Mouse (Mus musculus): ENCODE data around the gene Cnot6l. TPM values are rescaled to one million over a fixed set of nuclear protein-coding genes. Genes with fewer than 3 reads are reported as not detected.

The Cnot6l gene
- polyA plus RNA-seq, 1 experiment from 2014 or later = 12.0 TPM

GRCm38 (mm10) chr5:96196547-96197052 lies 32.6 kb upstream of the Cnot6l start:
- H3K36me3 ChIP-seq (ENCODE audit: control insufficient read depth, insufficient read depth, low read length) = no peaks in the 10 kb centered on the region
- H3K27ac ChIP-seq (ENCODE audit: low read depth, low read length) = no peak overlapping the region
- H3K9ac ChIP-seq (ENCODE audit: low read length) = no peak overlapping the region
- WGBS = 66% methylated on average over 2 of the region's 2 CpGs
- no peak overlapping the region for H3K4me3 ChIP-seq (ENCODE audit: low read depth, low read length)
- no peaks in the 10 kb centered on the region for H3K27me3 ChIP-seq (ENCODE audit: control insufficient read depth, insufficient read depth, low read length)
- DNase-seq (ENCODE audit: low spot score) (no peak), ATAC-seq (ENCODE audit: insufficient read depth, low FRiP score, low TSS enrichment) (no peak)
- H3K9me3 ChIP-seq (ENCODE audit: control insufficient read depth, low read length) = no peaks in the 10 kb centered on the region
- H3K4me1 ChIP-seq (ENCODE audit: control insufficient read depth, insufficient read depth, low read length) = no peaks in the 10 kb centered on the region
- H3K4me2 ChIP-seq (ENCODE audit: low read depth) = no peak overlapping the region

DNA sequence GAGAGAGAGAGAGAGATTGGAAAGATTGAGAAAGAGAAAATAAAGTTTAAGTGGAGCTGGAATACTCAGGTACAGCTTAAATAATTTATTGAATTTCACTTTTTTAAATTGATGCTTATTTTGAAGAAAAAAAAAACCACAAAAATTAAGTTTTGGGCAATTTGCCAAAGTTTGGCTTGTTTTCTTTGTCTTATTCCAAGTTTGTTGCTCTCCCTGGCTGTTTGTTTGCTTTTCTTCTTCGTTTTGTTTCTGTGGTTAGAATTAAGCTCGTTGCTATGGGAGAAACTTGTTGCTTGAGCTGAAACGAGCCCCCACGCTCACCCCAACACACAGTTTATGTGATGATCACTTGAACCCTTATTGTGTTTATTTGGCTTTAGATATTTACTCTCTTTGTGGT lies 27.3 kb upstream of the Cnot6l start:
- H3K4me3 ChIP-seq (ENCODE audit: low read depth, low read length) = no peak overlapping the region

GRCm38 (mm10) chr5:96189761-96190160 lies 25.8 kb upstream of the Cnot6l start:
- H3K4me1 ChIP-seq (ENCODE audit: control insufficient read depth, insufficient read depth, low read length) = no peaks in the 10 kb centered on the region
- no peak overlapping the region for H3K27ac ChIP-seq (ENCODE audit: low read depth, low read length)
- no peak overlapping the region for H3K4me2 ChIP-seq (ENCODE audit: low read depth)
- 92% methylated on average over 1 of the region's 1 CpGs for WGBS
- no peak for DNase-seq (ENCODE audit: low spot score)
- H3K9me3 ChIP-seq (ENCODE audit: control insufficient read depth, low read length) = no peaks in the 10 kb centered on the region
- H3K9ac ChIP-seq (ENCODE audit: low read length) = no peak overlapping the region
- ATAC-seq (ENCODE audit: insufficient read depth, low FRiP score, low TSS enrichment) = no peak
- H3K4me3 ChIP-seq (ENCODE audit: low read depth, low read length) = no peak overlapping the region
- no peaks in the 10 kb centered on the region for H3K36me3 ChIP-seq (ENCODE audit: control insufficient read depth, insufficient read depth, low read length)
- H3K27me3 ChIP-seq (ENCODE audit: control insufficient read depth, insufficient read depth, low read length) = no peaks in the 10 kb centered on the region

More for the DNA sequence above, 27.3 kb upstream of the Cnot6l start:
- Histone ChIP-seq H3K36me3 (ENCODE audit: control insufficient read depth, insufficient read depth, low read length) (no peaks in the 10 kb centered on the region), H3K27me3 (ENCODE audit: control insufficient read depth, insufficient read depth, low read length) (no peaks in the 10 kb centered on the region), H3K4me2 (ENCODE audit: low read depth) (no peak overlapping the region), H3K9me3 (ENCODE audit: control insufficient read depth, low read length) (no peaks in the 10 kb centered on the region), H3K4me1 (ENCODE audit: control insufficient read depth, insufficient read depth, low read length) (no peaks in the 10 kb centered on the region), H3K27ac (ENCODE audit: low read depth, low read length) (no peak overlapping the region), H3K9ac (ENCODE audit: low read length) (no peak overlapping the region)
- DNase-seq (ENCODE audit: low spot score) (no peak), ATAC-seq (ENCODE audit: insufficient read depth, low FRiP score, low TSS enrichment) (no peak)
- 73% methylated on average over 4 of the region's 4 CpGs for WGBS

DNA sequence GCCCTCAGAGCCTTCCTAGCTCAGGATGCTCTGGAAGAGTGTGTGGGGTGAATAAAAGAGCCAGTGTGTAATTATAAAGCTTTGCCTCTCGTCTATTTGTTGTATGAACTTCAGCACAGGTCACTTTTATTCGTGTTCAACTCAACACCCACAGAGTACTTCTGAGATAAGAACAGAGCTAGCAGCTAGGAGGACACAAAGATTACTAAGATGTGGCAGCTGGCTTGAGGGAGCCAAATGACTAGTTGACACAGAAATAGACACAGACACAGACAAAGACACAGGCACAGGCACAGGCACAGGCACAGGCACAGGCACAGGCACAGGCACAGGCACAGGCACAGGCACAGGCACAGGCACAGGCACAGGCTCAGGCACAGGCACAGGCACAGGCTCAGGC lies 20.0 kb upstream of the Cnot6l start:
- WGBS = 83% methylated on average over 2 of the region's 2 CpGs
- ATAC-seq (ENCODE audit: insufficient read depth, low FRiP score, low TSS enrichment) (no peak), DNase-seq (ENCODE audit: low spot score) (no peak)
- Histone ChIP-seq H3K9me3 (ENCODE audit: control insufficient read depth, low read length) (no peaks in the 10 kb centered on the region), H3K4me1 (ENCODE audit: control insufficient read depth, insufficient read depth, low read length) (no peaks in the 10 kb centered on the region), H3K36me3 (ENCODE audit: control insufficient read depth, insufficient read depth, low read length) (no peaks in the 10 kb centered on the region), H3K9ac (ENCODE audit: low read length) (no peak overlapping the region), H3K27ac (ENCODE audit: low read depth, low read length) (no peak overlapping the region), H3K4me3 (ENCODE audit: low read depth, low read length) (no peak overlapping the region), H3K27me3 (ENCODE audit: control insufficient read depth, insufficient read depth, low read length) (no peaks in the 10 kb centered on the region), H3K4me2 (ENCODE audit: low read depth) (no peak overlapping the region)

GRCm38 (mm10) chr5:96183211-96183610 lies 19.2 kb upstream of the Cnot6l start:
- Histone ChIP-seq H3K4me3 (ENCODE audit: low read depth, low read length) (no peak overlapping the region), H3K4me2 (ENCODE audit: low read depth) (no peak overlapping the region), H3K27me3 (ENCODE audit: control insufficient read depth, insufficient read depth, low read length) (no peaks in the 10 kb centered on the region), H3K27ac (ENCODE audit: low read depth, low read length) (no peak overlapping the region), H3K9me3 (ENCODE audit: control insufficient read depth, low read length) (no peaks in the 10 kb centered on the region), H3K4me1 (ENCODE audit: control insufficient read depth, insufficient read depth, low read length) (no peaks in the 10 kb centered on the region), H3K9ac (ENCODE audit: low read length) (no peak overlapping the region), H3K36me3 (ENCODE audit: control insufficient read depth, insufficient read depth, low read length) (no peaks in the 10 kb centered on the region)
- no peak for ATAC-seq (ENCODE audit: insufficient read depth, low FRiP score, low TSS enrichment)
- 69% methylated on average over 2 of the region's 2 CpGs for WGBS
- DNase-seq (ENCODE audit: low spot score) = no peak

GRCm38 (mm10) chr5:96176879-96177358 lies 12.9 kb upstream of the Cnot6l start:
- Histone ChIP-seq H3K4me3 (ENCODE audit: low read depth, low read length) (no peak overlapping the region), H3K27me3 (ENCODE audit: control insufficient read depth, insufficient read depth, low read length) (no peaks in the 10 kb centered on the region), H3K36me3 (ENCODE audit: control insufficient read depth, insufficient read depth, low read length) (no peaks in the 10 kb centered on the region), H3K4me1 (ENCODE audit: control insufficient read depth, insufficient read depth, low read length) (no peaks in the 10 kb centered on the region), H3K9me3 (ENCODE audit: control insufficient read depth, low read length) (no peaks in the 10 kb centered on the region), H3K9ac (ENCODE audit: low read length) (no peak overlapping the region), H3K4me2 (ENCODE audit: low read depth) (no peak overlapping the region), H3K27ac (ENCODE audit: low read depth, low read length) (no peak overlapping the region)
- DNase-seq (ENCODE audit: low spot score) (no peak), ATAC-seq (ENCODE audit: insufficient read depth, low FRiP score, low TSS enrichment) (no peak)
- WGBS = 74% methylated on average over 11 of the region's 11 CpGs

DNA sequence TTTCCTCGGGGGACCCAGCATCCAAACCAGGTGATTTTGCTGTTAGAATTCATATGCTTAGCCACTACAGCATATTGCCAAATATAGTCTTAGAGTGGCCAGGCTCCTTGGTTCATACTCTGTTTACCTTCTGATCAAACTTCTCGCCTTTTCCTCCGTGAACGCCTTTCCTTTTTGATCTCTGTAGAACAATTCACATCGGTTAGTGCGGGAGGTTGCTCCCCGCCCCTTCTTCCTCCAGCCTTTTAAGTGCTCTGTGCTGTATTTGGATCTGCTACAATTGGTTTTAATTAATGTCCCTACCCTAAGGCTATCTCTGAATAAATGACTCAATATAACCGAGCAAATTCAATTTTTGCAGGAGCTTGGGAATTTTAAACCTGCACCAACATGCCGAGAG lies 12.2 kb upstream of the Cnot6l start:
- no peaks in the 10 kb centered on the region for H3K9me3 ChIP-seq (ENCODE audit: control insufficient read depth, low read length)
- no peak overlapping the region for H3K4me3 ChIP-seq (ENCODE audit: low read depth, low read length)
- WGBS = 53% methylated on average over 9 of the region's 9 CpGs
- H3K36me3 ChIP-seq (ENCODE audit: control insufficient read depth, insufficient read depth, low read length) = no peaks in the 10 kb centered on the region
- H3K4me2 ChIP-seq (ENCODE audit: low read depth) = no peak overlapping the region
- ATAC-seq (ENCODE audit: insufficient read depth, low FRiP score, low TSS enrichment) (no peak), DNase-seq (ENCODE audit: low spot score) (no peak)
- no peaks in the 10 kb centered on the region for H3K4me1 ChIP-seq (ENCODE audit: control insufficient read depth, insufficient read depth, low read length)
- no peak overlapping the region for H3K9ac ChIP-seq (ENCODE audit: low read length)
- H3K27ac ChIP-seq (ENCODE audit: low read depth, low read length) = no peak overlapping the region
- H3K27me3 ChIP-seq (ENCODE audit: control insufficient read depth, insufficient read depth, low read length) = no peaks in the 10 kb centered on the region

GRCm38 (mm10) chr5:96171765-96172164 lies 7.8 kb upstream of the Cnot6l start:
- Histone ChIP-seq H3K4me2 (ENCODE audit: low read depth) (no peak overlapping the region), H3K27me3 (ENCODE audit: control insufficient read depth, insufficient read depth, low read length) (no peaks in the 10 kb centered on the region), H3K36me3 (ENCODE audit: control insufficient read depth, insufficient read depth, low read length) (no peaks in the 10 kb centered on the region), H3K4me3 (ENCODE audit: low read depth, low read length) (no peak overlapping the region), H3K4me1 (ENCODE audit: control insufficient read depth, insufficient read depth, low read length) (no peaks in the 10 kb centered on the region), H3K27ac (ENCODE audit: low read depth, low read length) (no peak overlapping the region), H3K9ac (ENCODE audit: low read length) (no peak overlapping the region), H3K9me3 (ENCODE audit: control insufficient read depth, low read length) (no peaks in the 10 kb centered on the region)
- ATAC-seq (ENCODE audit: insufficient read depth, low FRiP score, low TSS enrichment) (no peak), DNase-seq (ENCODE audit: low spot score) (no peak)
- WGBS = 93% methylated on average over 4 of the region's 4 CpGs

DNA sequence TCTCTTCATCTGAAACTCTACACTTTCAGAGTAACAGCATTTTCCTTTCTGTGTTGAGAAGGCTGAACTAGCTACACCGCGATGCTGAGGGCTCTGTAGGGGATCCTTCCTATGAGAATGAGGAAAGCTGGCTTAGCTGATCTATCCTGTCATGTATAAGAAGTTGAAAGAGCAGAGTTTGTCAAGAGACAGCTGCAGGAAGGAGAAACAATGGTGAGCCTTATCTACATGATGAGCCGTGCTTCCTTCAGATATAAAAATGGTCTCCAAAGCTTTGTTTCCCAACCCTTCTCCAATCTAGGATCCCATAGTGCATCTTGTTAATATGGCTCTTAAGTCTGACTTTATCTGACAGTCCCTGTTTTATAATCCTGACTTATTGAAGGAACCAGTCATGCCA lies 6.5 kb upstream of the Cnot6l start:
- DNase-seq (ENCODE audit: low spot score) (no peak), ATAC-seq (ENCODE audit: insufficient read depth, low FRiP score, low TSS enrichment) (no peak)
- no peaks in the 10 kb centered on the region for H3K27me3 ChIP-seq (ENCODE audit: control insufficient read depth, insufficient read depth, low read length)
- H3K27ac ChIP-seq (ENCODE audit: low read depth, low read length) = no peak overlapping the region
- no peaks in the 10 kb centered on the region for H3K36me3 ChIP-seq (ENCODE audit: control insufficient read depth, insufficient read depth, low read length)
- no peaks in the 10 kb centered on the region for H3K9me3 ChIP-seq (ENCODE audit: control insufficient read depth, low read length)
- no peak overlapping the region for H3K4me3 ChIP-seq (ENCODE audit: low read depth, low read length)
- H3K9ac ChIP-seq (ENCODE audit: low read length) = no peak overlapping the region
- WGBS = 88% methylated on average over 3 of the region's 3 CpGs
- no peaks in the 10 kb centered on the region for H3K4me1 ChIP-seq (ENCODE audit: control insufficient read depth, insufficient read depth, low read length)
- no peak overlapping the region for H3K4me2 ChIP-seq (ENCODE audit: low read depth)
